Mouse (Mus musculus) forebrain, embryonic 15.5 days (tissue): Measurements from ENCODE around the gene Inpp4a. TPM values are rescaled to one million over a fixed set of nuclear protein-coding genes. Genes with fewer than 3 reads are reported as not detected.

Experiments used
- ATAC-seq: fragments of 200-750 bp; cut with Nextera tagmentation; replicated peaks from 2 replicates; pipeline ENCODE4 v1.8.0; 2017; ENCODE audit warnings: mild to moderate bottlenecking, moderate TSS enrichment, moderate library complexity
- H3K27ac ChIP-seq: fragments of 300-500 bp; sonication (generic); replicated peaks from 2 replicates; pipeline ENCODE4 v1.5.1; 2015; ENCODE audit warnings: mild to moderate bottlenecking, inconsistent platforms
- H3K27me3 ChIP-seq: fragments of 300-500 bp; sonication (generic); 2 replicates; pipeline ENCODE4 v1.6.1; 2015; ENCODE audit warnings: inconsistent platforms
- H3K36me3 ChIP-seq: fragments of 300-500 bp; sonication (generic); 2 replicates; pipeline ENCODE4 v1.6.1; 2015; ENCODE audit warnings: mild to moderate bottlenecking, inconsistent platforms
- H3K4me1 ChIP-seq: fragments of 300-500 bp; sonication (generic); 2 replicates; pipeline ENCODE4 v1.6.1; 2015; ENCODE audit warnings: inconsistent platforms
- H3K4me2 ChIP-seq: fragments of 300-500 bp; sonication (generic); replicated peaks from 2 replicates; pipeline ENCODE4 v1.6.1; 2015; ENCODE audit warnings: mild to moderate bottlenecking, inconsistent platforms
- H3K4me3 ChIP-seq: fragments of 300-500 bp; sonication (generic); 2 replicates; pipeline ENCODE4 v1.5.1; 2015; ENCODE audit warnings: mild to moderate bottlenecking, inconsistent platforms
- H3K9ac ChIP-seq: fragments of 300-500 bp; sonication (generic); replicated peaks from 2 replicates; pipeline ENCODE4 v1.6.1; 2015; ENCODE audit warnings: mild to moderate bottlenecking, inconsistent platforms
- H3K9me3 ChIP-seq: fragments of 300-500 bp; sonication (generic); 2 replicates; pipeline ENCODE4 v1.6.1; 2016; ENCODE audit warnings: inconsistent platforms
- WGBS: fragments of 180-500 bp; shearing (Covaris S2); methylation state at CpG from one replicate; pipeline ENCODE4 v1.1.7; 2015; ENCODE audit warnings: mixed read lengths; 5-methylcytosine and 5-hydroxymethylcytosine counted together
- polyA plus RNA-seq: library from polyadenylated mRNA; unstranded; fragments of >200 nt; fragmentation: Nextera tagmentation; extraction: Ambion mirVana; gene quantifications from 2 replicates; pipeline ENCODE4 v1.2.1, GENCODE M21; 2015

Gene Inpp4a
- polyA plus RNA-seq, 1 experiment from 2014 or later: 56.0 TPM

- Histone ChIP-seq H3K4me1 (no peaks in the 10 kb centered on the region), H3K4me2 (no peak overlapping the region), H3K27me3 (no peaks in the 10 kb centered on the region), H3K36me3 (no peaks in the 10 kb centered on the region), H3K9ac (no peak overlapping the region), H3K9me3 (no peaks in the 10 kb centered on the region), H3K4me3 (no peak overlapping the region), H3K27ac (no peak overlapping the region)
- ATAC-seq: no peak
- 87% methylated on average over 4 of the region's 4 CpGs for WGBS
Observed at GRCm38 (mm10) chr1:37327311-37327710, 27.6 kb downstream of the Inpp4a start.

GRCm38 (mm10) chr1:37329132-37329531, 29.5 kb downstream of the Inpp4a start:
- H3K36me3 ChIP-seq: no peaks in the 10 kb centered on the region
- H3K4me2 ChIP-seq: no peak overlapping the region
- no peak overlapping the region for H3K4me3 ChIP-seq
- H3K27ac ChIP-seq: no peak overlapping the region
- no peaks in the 10 kb centered on the region for H3K27me3 ChIP-seq
- H3K4me1 ChIP-seq: peaks cover 3% of the 10 kb centered on the region; the same call in 1 of the 2 replicates
- 93% methylated on average over 3 of the region's 3 CpGs for WGBS
- no peaks in the 10 kb centered on the region for H3K9me3 ChIP-seq
- no peak for ATAC-seq
- H3K9ac ChIP-seq: no peak overlapping the region

DNA sequence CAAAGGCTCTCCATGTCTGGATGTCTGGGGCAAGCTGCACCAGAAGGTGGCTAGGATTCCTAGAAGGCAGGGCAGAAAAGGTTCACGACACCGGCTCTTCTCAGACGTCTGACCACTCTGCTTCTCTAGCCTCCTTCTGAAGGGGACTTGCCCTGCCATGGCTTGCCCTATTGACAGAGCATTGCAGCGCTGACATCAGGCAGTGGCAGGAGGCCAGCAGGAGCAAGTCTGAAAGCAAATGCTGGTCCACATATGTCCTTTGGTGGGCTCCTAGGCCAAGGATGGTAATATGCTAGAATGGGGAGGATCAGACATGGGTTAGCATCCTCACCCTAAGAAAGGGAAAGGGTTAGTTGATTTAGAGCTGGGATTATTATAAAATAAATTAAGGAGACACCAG, 30.2 kb downstream of the Inpp4a start:
- WGBS: 93% methylated on average over 4 of the region's 4 CpGs
- Histone ChIP-seq H3K4me3 (no peak overlapping the region), H3K4me1 (peaks cover 3% of the 10 kb centered on the region; the same call in 1 of the 2 replicates), H3K27me3 (no peaks in the 10 kb centered on the region), H3K4me2 (no peak overlapping the region), H3K27ac (no peak overlapping the region), H3K9me3 (no peaks in the 10 kb centered on the region), H3K36me3 (no peaks in the 10 kb centered on the region), H3K9ac (no peak overlapping the region)
- ATAC-seq: no peak

GRCm38 (mm10) chr1:37332756-37333155, 33.1 kb downstream of the Inpp4a start:
- H3K4me2 ChIP-seq: no peak overlapping the region
- no peak overlapping the region for H3K4me3 ChIP-seq
- H3K9ac ChIP-seq: no peak overlapping the region
- H3K36me3 ChIP-seq: no peaks in the 10 kb centered on the region
- no peak overlapping the region for H3K27ac ChIP-seq
- 44% methylated on average over 3 of the region's 3 CpGs for WGBS
- no peak for ATAC-seq
- no peaks in the 10 kb centered on the region for H3K27me3 ChIP-seq
- H3K9me3 ChIP-seq: no peaks in the 10 kb centered on the region
- peaks cover 3% of the 10 kb centered on the region; the same call in 1 of the 2 replicates for H3K4me1 ChIP-seq

DNA sequence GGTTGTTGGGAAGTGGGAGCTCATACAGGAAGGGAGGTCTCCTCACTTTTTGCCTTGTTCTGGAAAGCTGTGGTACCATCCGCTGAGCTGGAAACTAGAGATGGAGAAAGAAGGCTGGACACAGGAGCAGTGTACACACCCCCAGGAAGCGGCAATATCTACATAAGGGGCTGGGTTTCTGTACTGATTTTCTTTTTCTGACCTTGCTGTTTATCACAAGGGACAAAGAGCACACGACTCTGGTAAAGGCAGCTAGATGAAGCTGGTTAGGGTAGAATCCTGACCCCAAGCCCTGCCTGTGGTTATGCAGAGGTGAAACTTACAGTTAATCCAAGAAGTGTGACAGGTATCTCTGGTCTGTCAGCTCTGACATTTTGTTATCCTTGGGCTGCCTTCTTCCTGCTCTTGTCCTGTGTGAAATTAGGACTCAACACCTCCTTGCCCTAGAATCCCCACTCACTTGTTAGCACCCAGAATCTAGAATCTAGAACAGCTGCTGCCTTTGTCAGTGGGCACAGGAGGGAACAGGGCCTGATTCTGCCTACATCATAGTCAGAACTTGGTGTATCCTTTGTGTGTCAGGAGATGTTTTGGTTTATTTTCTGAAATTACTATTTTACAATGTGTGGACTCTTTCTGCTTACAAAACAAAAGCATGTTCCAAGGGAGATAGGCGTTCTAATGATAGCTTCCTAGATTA, 34.2 kb downstream of the Inpp4a start:
- no peak for ATAC-seq
- Histone ChIP-seq H3K4me2 (no peak overlapping the region), H3K27me3 (no peaks in the 10 kb centered on the region), H3K4me3 (no peak overlapping the region), H3K27ac (no peak overlapping the region), H3K36me3 (no peaks in the 10 kb centered on the region), H3K4me1 (peaks cover 3% of the 10 kb centered on the region; the same call in 1 of the 2 replicates), H3K9ac (no peak overlapping the region), H3K9me3 (no peaks in the 10 kb centered on the region)
- 91% methylated on average over 4 of the region's 4 CpGs for WGBS

GRCm38 (mm10) chr1:37336022-37336421, 36.4 kb downstream of the Inpp4a start:
- H3K9me3 ChIP-seq: no peaks in the 10 kb centered on the region
- WGBS: 87% methylated on average over 2 of the region's 2 CpGs
- no peak overlapping the region for H3K27ac ChIP-seq
- no peak for ATAC-seq
- H3K27me3 ChIP-seq: no peaks in the 10 kb centered on the region
- H3K36me3 ChIP-seq: no peaks in the 10 kb centered on the region
- H3K9ac ChIP-seq: no peak overlapping the region
- H3K4me1 ChIP-seq: peaks cover 3% of the 10 kb centered on the region; the same call in 1 of the 2 replicates
- no peak overlapping the region for H3K4me3 ChIP-seq
- H3K4me2 ChIP-seq: no peak overlapping the region

GRCm38 (mm10) chr1:37336794-37337193, 37.1 kb downstream of the Inpp4a start:
- Histone ChIP-seq H3K36me3 (no peaks in the 10 kb centered on the region), H3K9me3 (no peaks in the 10 kb centered on the region), H3K27me3 (no peaks in the 10 kb centered on the region), H3K4me1 (peaks cover 3% of the 10 kb centered on the region; the same call in 1 of the 2 replicates), H3K4me3 (no peak overlapping the region), H3K9ac (no peak overlapping the region), H3K27ac (no peak overlapping the region), H3K4me2 (no peak overlapping the region)
- ATAC-seq: no peak
- 79% methylated on average over 2 of the region's 2 CpGs for WGBS

DNA sequence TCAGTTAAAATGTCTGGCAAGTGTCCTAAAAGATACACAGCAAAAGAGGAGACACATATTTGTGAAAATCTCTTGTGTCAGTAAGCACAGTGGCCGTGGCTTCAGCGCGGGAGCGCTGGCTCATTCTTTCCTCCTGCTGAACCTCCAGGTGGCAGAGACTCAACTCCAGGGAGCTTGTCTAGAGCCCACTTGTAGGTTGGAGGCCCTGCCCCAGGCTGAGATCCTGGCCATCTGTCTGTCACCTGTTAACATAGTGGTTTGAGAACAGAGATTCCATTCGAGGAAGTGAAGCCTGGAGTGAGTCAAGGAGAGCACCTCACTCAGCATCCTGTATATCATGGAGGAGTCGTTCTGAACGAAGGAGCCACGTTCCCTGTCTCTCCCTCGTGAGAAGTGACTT, 37.6 kb downstream of the Inpp4a start:
- Histone ChIP-seq H3K9me3 (no peaks in the 10 kb centered on the region), H3K9ac (no peak overlapping the region), H3K27ac (no peak overlapping the region), H3K36me3 (no peaks in the 10 kb centered on the region), H3K4me2 (no peak overlapping the region), H3K4me3 (no peak overlapping the region), H3K4me1 (peaks cover 3% of the 10 kb centered on the region; the same call in 1 of the 2 replicates), H3K27me3 (no peaks in the 10 kb centered on the region)
- no peak for ATAC-seq
- 90% methylated on average over 9 of the region's 9 CpGs for WGBS

DNA sequence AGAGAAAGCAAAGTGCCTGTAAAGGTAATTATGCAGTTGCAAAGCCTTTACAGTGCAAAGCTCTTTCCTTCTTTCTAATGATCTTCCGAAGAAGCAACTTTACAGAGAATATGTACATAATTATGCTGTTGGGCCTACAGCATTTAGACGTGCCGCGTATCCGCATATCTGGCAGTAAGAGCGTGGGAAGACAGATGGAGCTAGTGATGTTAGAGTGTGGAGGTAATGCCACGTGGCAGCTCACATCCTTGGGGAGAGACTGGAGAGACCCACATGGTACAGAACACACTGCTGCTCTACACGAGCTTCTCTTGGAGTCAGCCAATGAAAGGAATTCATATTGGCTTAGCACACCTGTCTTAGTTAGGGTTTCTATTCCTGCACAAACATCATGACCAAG, 39.5 kb downstream of the Inpp4a start:
- Histone ChIP-seq H3K4me1 (no peaks in the 10 kb centered on the region), H3K27ac (no peak overlapping the region), H3K4me2 (no peak overlapping the region), H3K27me3 (no peaks in the 10 kb centered on the region), H3K36me3 (no peaks in the 10 kb centered on the region), H3K4me3 (no peak overlapping the region), H3K9ac (no peak overlapping the region), H3K9me3 (no peaks in the 10 kb centered on the region)
- ATAC-seq: peak; percentile 41; the same call in 1 of the 2 replicates
- 78% methylated on average over 8 of the region's 8 CpGs for WGBS

DNA sequence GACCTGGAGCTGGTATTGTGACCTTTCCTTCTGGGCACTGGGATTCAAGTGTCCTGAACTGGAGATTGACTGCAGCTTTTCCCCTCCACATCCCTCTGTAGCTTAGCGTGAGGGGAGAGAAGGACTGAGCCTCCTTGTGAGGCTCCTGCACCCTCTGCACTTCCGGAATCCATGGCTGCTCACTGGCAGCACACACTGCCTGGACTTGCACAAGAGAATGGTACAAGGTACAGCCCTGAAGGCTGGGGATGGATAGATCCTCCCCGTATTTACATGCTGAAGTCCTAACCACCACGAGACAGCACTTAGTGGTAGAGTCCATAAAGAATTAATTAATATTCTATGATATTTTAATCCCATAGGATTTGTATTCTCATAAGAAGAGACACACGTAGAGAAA, 41.7 kb downstream of the Inpp4a start:
- no peaks in the 10 kb centered on the region for H3K36me3 ChIP-seq
- no peak overlapping the region for H3K4me3 ChIP-seq
- WGBS: 83% methylated on average over 5 of the region's 5 CpGs
- no peak overlapping the region for H3K9ac ChIP-seq
- H3K4me2 ChIP-seq: no peak overlapping the region
- H3K9me3 ChIP-seq: no peaks in the 10 kb centered on the region
- H3K27ac ChIP-seq: no peak overlapping the region
- H3K4me1 ChIP-seq: no peaks in the 10 kb centered on the region
- no peak for ATAC-seq
- no peaks in the 10 kb centered on the region for H3K27me3 ChIP-seq

- no peak for ATAC-seq
- Histone ChIP-seq H3K4me3 (no peak overlapping the region), H3K36me3 (no peaks in the 10 kb centered on the region), H3K27me3 (no peaks in the 10 kb centered on the region), H3K4me1 (no peaks in the 10 kb centered on the region), H3K9me3 (no peaks in the 10 kb centered on the region), H3K4me2 (no peak overlapping the region), H3K9ac (no peak overlapping the region), H3K27ac (no peak overlapping the region)
- WGBS: 84% methylated on average over 4 of the region's 4 CpGs
Observed at GRCm38 (mm10) chr1:37341914-37342313, 42.2 kb downstream of the Inpp4a start.

GRCm38 (mm10) chr1:37342524-37342923, 42.9 kb downstream of the Inpp4a start:
- no peaks in the 10 kb centered on the region for H3K9me3 ChIP-seq
- no peak overlapping the region for H3K9ac ChIP-seq
- no peak for ATAC-seq
- H3K36me3 ChIP-seq: no peaks in the 10 kb centered on the region
- no peak overlapping the region for H3K4me3 ChIP-seq
- H3K4me1 ChIP-seq: peaks cover 2% of the 10 kb centered on the region; the same call in 1 of the 2 replicates
- no peak overlapping the region for H3K4me2 ChIP-seq
- no peak overlapping the region for H3K27ac ChIP-seq
- 96% methylated on average over 8 of the region's 8 CpGs for WGBS
- no peaks in the 10 kb centered on the region for H3K27me3 ChIP-seq

DNA sequence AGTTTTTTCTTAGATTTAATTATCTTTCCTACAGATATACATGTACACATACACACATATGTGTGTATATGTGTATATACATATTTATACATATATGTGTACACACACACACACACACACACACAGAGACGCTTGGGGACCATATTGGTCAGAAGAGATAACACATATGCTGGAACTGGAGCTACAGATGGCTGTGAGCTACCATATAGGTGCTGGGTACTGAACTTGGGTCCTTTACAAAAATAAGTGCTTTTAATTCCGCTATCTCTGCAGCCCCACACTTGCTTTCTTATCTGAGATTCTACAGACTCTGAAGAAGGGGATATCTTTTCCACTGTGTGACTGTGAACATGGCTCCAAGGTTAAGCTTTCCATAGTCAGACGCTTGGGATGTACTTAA, 43.6 kb downstream of the Inpp4a start:
- Histone ChIP-seq H3K9ac (no peak overlapping the region), H3K4me3 (no peak overlapping the region), H3K4me2 (no peak overlapping the region), H3K27ac (no peak overlapping the region), H3K36me3 (no peaks in the 10 kb centered on the region), H3K27me3 (no peaks in the 10 kb centered on the region), H3K9me3 (no peaks in the 10 kb centered on the region), H3K4me1 (peaks cover 5% of the 10 kb centered on the region; the same call in 1 of the 2 replicates)
- WGBS: 91% methylated on average over 3 of the region's 3 CpGs
- ATAC-seq: no peak
